Mouse (Mus musculus) retina, postnatal 1 day (tissue): ENCODE measurements around the gene Rptor.
A peak's percentile ranks its signal among the peaks of the same experiment; 100 is the strongest.

ENCODE experiments used
- DNase-seq: peaks from one replicate; pipeline ENCODE4 v3.0.0-alpha.2; 2012

Gene Rptor

DNA sequence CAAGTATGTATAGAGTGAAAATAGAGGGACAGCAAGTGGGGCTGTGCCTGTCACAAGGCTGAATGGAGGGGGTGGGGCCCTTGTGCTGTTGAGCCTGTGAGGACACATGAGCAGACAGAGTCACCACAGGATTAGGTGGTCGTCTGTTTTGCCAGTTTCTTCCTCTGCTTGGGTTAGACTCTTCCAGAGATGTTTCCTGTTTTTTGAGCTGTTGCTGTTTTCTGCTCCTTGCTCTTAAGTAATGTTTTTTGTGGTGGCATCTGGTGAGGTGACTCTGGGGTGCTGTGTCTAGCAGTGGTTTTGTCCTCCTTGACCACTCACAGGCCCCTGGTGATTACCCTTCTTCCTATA lies 90.2 kb downstream of the Rptor start:
- DNase-seq = no peak

DNA sequence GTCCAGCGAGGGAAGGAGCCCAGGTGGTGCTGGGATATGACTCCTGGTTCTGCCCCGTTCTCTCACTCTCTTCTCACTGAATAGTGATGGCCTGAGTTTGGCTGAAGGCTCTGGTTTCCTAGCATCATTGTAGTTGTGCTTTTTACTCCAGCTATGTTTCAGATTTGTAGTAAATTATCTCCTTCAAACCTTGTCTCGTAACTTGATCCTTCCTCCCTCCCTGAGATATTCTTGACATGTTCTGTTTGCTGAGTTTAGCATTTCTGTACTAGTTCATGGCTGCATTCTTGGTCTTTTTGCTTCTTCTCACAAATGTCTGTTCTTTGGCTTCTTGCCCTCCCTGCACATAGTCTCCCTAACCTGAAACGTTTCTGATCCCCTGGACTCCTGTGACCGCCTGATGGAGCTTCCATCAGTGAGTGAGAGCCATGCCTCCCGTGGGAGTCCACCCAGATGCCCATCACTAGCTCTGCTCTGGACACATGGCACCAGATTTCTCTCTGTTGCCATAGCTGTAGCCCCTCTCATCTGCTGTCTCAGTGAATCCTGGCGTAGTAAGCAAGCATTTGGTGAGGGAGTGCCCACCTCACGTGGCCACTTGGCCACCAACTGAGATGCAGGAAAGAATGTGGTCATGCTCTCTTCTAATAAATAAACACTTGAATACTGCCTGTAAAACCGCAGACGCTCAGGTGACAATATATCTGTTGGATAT lies 91.6 kb downstream of the Rptor start:
- no peak for DNase-seq

DNA sequence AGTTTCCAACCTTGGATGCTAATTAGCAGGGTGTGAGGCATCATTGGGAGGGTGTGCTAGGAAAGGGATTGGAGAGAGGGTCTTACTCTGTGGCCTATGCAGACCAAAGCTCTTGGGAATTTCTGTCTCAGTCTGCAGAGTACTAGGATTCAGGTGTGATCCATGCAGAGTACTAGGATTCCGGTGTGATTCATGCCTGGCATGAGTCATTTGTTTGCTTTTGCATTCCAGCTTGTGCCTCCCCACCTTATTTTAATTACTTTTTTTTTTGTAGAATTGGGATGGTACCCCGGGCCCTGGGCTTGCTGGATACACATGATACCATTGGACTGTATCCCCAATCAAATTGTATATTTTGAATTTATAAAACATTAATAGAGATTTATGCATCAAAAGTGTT lies 93.7 kb downstream of the Rptor start:
- DNase-seq = no peak

DNA sequence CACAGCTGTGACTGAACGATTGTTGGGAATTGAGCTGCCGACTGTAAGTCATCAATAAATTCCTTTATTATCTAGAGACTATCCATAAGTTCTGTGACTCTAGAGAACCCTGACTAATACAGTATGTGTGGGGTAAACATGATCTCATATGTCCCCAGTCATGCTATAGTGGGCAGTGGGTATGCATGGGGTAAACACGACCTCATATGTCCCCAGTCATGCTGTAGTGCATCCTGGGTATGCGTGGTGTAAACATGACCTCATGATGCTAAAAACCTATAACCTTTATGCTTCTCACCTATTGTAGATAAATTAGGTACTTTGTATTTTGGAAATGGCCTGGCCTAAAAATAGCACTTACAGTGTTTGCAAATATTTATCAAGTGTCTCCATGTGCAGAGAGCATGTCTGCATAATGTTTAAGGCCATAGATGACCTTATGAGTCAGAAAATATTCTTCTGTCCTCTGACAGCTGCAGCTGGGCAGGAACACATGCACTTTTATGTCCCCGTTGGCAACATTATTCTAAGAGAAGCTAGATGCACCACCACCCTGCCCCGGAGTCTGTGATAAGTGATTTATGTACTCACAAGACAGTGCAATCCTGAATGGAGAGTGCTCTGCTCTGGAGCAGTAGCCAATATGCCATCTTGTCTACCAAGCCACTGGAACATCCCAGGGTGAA lies 102.8 kb downstream of the Rptor start:
- no peak for DNase-seq

DNA sequence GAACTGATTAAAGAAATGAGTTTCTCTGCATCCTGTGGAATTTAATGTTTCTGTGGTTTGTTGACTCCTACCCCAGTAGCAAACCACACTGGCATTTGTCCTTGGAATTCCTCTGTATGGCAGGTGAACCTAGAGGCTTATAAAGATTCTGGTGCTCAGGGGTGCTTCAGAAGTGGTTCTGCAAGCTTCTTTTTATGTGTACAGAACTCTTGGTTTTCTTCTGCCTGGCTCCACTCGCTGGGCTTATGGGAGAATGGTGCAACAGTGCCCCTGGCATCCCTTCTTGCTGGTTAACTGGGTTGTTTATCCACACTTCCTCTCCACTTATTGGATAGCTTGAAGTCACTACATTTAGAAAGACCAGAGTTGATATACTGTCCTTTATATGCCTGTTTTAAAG lies 104.6 kb downstream of the Rptor start:
- DNase-seq = no peak

DNA sequence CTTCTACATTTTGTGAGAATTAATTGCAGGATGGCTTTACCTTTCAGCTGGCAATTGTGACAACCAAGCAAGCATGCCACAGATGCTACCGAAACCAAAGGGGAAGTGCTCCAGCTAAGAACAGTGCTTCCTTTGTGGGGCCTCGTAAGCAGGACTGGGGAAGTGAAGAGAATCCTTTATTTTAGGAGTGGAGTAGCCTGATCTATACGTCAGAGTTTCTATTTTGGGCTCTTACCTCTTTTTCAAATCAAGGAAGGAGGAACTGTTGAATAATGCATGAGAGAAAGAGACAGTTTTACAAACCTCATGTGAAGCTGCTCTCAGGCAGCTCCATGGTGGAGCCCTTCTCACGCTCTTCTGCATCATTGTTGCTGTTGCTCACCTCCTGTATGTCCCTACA lies 106.5 kb downstream of the Rptor start:
- DNase-seq = no peak

DNA sequence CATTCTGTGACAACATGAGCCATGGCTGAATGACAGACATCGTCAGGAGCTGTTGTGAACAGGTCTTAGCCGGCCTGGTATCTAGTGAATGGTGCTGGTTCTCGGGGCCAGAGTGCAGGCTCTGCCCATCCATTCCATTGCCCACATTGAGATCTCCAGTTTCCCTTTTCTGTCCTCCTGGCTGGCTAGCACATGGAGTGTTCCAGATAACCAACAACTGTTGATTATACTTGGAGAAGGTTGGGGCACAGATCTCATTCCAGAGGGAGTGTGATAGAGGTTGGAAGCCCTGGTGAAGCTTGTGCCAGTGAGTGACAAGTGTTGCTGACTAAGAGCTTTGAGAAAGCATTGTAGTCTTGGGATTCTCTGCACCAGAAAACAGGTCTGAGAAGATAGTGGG lies 107.6 kb downstream of the Rptor start:
- DNase-seq = no peak

DNA sequence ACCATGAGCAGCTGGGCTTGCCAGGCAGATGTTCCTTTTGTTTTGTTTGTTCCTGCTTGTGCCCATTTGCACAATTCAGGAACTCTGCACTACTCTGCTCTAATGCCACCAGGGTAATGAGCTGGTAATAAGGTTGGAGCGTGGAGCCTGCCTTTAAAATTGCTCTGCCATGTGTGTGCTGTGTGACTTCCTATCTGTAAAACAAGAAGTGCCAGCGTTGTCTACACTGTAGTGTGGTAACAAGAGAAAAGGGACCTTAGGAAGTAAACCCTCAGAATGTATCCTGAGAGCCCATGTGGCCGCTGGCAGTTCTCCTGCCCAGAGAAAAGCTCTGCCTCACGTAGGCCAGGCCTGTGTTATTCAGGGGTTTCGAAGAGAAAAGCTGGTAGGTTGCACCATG lies 108.1 kb downstream of the Rptor start:
- DNase-seq = no peak

DNA sequence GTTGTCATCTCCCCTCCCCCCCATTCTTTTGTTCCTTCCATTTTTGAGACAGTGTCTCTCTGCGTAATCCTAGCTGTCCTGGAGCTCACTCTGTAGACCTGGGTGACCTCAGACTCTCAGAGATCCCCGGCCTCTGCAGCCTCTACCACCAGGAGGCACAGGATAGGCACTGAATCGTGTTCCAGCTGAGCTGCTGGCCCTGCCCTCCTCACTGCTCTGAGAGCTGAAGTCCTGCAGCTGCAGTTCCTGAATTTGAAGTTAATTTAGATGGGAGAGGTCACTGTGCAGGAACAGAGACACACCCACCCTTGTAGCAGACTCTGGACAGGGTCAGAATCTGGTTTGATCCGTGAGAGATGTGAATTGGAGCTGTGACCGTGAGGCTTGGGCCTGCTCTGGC lies 112.7 kb downstream of the Rptor start:
- no peak for DNase-seq

DNA sequence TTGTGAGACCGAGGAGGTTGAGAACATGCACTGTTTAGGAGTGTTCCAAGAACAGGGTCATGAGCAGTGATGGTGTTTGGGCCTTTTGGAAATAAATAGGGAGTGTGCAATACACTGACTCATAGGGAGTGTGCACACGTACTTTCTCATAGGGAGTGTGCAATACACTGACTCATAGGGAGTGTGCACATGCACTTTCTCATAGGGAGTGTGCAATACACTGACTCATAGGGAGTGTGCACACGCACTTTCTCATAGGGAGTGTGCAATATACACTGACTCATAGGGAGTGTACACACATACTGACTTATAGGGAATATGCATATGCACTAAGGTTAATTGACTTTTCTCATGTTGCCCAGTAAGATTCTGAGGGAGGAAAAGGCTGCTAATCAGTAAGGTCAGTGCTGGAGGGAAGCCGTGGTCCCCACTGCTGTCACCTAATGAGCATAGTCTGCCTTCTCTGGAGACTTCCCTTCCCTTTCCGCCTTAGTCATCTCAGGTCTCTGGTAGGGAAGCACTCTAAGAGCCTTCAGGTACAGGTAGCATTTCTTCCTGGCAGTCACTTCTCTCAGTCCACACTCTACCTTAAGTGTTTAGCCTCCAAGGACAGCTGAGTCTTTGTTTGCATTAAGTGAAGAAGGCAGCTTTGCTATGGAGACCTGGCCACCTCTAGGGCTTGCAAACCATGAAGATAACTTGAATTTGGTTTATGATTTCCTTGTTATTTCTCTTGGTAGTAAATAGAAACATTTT lies 113.3 kb downstream of the Rptor start:
- DNase-seq = no peak

DNA sequence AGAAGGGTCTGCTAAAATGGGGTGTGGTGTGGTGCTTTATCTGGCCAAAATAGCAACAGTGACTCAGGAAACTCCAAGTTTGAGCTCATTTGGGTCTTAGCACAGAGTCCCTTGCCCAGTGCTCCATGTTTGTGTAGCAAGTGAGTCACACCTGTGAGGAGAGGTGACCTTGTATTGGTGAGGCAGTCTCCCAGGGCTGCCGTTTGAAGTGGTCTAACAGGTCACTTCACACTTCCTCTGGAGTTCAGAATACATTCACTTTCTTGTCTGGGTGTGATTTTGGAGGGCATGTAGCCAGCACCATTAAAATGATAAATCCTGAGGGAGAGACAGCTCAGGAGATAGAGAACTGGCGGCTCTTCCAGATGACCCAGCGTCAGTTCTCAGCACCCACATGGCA lies 115.4 kb downstream of the Rptor start:
- DNase-seq = no peak

DNA sequence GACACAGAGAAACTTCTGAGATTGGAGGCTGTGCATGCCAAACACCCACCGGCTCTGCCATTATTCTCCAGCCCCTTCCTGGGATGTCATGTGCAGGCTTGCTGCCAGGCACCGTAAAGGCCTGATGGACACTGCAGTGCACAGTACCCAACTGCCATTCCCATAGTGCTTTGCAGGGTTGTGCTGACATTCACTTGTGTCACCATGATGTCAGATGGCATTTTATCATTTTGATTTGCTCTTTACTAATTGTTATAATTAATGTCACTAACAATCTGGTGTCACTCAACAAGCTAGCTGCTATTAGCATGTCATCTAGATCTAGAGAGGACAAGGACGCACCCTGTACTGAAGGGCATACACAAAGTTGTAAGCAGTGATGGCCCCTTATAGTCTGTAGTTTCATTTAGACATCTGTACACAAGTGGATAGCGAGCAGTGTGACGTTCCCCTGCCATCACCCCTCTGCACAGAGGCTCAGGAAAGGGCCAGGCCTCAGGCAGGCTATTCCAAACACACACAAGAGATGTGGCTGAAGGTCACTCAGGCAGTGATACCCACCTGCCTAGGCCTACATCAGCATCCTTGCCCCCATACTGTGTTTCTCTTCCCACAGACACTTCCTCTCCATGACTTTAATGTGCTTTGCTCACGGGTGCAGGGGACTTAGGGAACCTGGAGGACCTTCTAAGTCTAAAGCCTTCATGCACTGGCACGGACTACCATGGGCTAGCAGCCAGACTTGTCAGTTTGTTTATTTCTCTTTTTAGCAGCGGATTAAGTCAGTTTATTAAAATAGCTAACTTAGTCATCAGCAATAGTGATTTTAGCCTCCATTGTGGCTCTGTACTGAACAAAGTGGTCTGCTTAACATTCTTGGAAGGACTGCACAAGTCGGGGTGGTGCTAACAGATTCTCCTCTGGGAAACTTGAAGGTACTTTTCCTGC lies 117.7 kb downstream of the Rptor start:
- peak; percentile 88 for DNase-seq

DNA sequence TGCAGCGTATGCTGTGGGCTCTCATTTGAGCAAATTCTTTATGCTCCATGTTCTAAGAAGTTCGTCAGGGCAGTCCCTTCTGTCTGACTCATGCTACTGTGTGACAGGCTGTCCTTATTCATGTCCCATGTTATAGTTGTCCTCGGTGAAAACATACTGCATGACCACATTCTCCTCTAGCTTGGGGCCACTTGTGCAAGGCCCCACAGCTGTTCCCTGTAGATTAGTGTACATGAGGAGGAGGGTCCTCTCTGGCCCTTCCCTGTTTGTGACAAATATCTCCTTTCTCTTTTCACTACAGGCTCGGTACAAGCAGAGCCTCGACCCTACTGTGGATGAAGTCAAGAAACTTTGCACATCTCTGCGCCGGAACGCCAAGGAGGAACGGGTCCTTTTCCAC lies 122.0 kb downstream of the Rptor start:
- no peak for DNase-seq

DNA sequence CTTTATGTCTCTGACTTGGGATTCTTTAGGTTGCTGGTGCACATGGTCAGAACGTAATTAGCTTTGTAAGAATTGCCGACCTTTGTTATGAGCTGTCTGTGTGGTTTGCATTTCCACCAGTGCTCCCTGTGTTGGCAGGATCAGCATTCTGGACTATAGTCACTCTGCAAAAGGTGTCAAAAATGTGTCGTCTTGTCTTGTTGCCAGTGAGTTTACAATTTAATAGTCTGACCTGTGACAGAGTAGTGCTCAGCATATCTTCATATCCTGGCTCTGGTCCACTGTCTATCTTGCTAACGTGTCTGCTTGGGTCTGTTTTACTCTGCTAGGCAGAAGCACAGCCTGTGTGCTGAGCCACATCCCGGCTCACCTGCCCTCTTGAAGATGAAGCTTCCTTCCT lies 128.7 kb downstream of the Rptor start:
- no peak for DNase-seq

DNA sequence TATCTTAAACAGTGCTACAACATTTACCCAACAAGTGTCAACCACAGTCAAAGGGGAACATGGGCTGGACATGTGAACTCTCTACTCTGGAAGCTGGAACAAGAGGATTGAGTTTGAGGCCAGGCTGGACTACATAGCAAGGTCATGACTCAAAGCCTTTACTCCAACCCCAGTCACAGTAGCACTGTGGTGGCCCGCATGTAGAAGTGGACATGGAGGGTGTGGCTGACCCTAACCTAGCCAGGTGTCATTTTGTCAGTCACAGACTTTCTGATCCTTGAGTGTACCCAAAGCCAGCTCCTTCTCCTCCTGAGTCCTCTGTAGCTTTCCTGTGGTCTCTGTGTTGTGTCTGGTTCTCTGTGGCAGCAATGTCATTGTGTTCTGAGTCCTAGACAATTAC lies 129.7 kb downstream of the Rptor start:
- no peak for DNase-seq

DNA sequence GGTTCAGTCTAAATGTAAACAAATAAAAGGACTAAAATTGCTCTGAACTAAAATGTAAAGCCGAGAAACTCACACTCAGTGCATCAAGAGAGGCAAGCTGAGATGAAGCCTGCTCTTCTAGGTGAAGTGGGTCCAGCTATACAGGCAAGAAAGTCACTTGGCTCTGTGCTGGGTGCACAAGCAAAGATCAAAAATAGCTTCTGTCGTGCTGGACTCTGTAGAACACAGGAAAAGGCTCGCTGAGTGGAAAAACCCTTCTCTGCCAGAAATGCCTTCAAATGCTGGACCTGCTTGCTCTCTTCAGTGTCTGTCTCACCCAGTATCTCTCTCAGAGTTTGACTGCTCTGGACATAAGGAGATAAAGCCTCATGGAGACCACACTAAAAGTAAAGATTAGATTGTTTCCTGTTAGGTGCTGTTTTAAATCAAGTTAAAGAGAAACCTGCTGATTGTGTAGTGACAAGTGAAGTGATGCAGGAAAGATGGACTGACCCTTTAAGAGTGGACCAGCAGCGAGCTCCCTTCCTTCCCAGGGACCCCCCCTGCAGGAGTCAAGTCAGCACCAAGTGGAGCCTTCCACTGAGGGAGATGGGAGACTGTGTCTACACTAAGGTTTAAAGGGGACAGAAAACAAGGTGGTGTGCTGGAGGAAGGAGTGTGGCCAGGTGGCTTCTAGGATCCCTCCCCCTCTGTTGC lies 130.4 kb downstream of the Rptor start:
- DNase-seq = no peak

DNA sequence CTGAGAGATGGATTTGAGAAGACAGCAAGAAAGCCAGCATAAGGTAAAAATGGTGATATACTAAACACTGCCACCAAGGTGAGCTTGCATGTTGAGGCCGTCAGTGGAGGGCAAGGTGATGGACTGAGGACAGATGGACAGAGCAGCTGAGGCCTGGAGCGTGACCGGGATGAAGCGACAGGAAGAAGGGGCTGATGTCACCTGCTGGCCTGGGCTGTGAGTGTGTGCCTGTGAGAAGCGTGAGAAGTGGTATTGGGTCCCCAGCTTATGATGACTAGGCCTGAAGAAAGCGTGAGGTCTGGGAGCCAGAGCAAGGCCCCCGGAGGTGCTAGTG lies 130.9 kb downstream of the Rptor start:
- no peak for DNase-seq

DNA sequence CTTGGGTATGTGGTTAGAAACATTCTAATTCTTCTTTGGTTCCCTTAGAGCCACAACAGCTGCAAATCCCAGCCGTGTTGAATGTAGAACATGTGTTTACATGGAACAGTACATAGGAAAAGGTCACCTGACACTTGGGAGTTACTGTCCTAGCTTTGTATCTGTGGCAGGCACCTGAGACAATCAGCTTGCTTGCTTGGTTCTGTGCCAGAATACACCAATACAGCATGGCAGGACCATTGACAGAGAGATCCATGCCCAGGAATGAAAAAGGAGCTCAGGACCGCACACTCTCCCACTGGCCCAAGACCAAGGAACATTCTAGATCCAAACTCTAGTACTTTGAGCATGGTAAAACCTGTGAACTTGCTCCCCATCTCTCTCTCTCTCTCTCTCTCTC lies 132.4 kb downstream of the Rptor start:
- no peak for DNase-seq

DNA sequence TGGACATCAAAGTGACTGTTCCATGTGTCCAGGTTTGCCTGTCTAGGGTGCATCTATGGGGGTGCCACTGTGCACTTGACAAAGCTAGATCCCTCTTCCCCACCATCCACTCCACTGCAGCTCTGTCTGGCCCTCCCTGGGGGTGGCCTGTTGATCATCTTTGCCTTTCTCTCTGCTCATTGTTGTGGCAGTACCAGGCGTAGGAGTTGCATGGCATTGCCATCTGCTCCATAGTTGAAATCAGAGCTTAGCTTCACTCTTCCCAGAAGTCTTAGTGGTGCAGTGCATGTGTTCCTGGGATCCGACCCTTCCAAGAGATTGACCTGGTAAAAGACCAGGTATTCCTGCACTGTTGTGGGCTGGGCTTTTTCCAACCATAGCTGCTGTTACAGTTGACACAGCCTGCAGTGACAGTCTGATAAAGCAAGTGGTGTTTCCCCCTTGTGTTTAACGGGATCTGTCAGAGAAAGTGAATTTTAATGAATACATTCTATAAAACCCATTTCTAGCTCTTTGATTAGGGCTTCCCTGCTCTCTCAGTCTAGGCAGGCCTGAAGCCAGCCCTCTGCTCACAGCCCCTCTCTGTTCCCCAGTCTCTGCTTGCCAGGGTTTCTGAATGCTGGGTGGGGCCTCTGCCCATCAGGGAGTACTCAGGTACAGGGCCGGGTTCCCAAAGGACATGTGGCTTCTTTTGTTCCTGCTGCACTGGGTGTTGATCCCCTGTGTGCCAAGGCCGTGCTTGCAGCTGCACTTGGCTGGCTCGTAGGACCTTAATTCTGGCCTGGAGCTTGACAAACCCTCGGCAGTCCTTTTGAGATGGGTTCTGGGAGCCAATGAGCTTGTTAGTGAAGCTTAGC lies 136.5 kb downstream of the Rptor start:
- DNase-seq = peak; percentile 20

DNA sequence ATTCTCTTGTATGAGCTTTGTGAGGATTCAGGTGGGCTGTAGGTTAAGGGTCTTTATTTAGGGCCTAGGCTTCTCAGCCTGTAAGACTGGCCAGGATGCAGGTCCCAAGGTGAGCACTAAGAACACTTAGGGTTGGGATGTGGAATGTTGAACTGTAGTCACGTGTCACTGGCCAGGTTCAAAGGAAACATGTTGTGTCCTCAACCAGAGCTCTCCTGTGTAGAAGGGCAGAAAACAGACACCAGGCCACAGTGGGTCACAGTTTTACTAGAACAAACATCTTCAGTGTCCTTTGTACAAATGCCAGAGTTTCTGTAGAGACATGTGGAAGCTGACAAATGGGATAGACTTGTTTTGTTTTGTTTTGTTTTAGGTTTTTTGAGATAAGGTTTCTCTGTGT lies 138.7 kb downstream of the Rptor start:
- DNase-seq = no peak

DNA sequence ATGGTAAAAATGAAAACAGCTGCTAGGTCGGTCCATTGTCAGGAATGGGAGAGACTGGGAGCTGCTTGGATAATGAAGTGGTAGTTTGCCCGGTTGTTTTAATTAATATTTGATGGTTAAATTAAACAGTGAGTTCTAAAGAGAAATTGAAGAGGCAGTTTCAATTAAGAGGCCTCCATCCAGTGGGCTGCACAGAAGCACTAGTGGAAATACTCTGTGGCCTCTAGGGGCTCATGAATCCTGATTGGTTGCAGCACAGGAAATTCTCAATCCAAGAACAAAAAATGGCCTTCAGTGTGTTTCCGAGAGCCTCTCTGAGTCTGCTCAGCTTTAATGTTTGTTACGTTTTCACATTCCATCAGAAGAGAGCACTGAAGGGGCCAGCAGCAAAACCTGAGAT lies 141.7 kb downstream of the Rptor start:
- no peak for DNase-seq

DNA sequence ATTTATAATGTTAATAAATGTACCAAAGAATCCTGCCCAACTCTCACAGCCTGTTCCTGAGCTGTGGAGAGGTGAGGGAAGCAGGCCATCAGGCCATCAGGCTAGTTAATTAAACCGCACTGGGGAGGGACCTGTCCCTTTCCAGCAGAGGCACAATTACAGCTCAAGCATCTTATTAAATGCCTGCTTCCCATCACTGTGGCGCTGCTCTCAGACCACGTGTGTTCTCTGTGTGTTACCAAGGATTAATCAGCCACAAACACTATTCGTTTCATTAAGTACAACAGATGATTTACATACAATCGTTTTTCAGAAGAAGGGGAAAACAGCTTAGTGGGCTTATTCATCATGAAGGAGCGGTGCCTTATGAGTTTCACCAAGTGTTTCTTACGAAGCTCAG lies 142.6 kb downstream of the Rptor start:
- peak; percentile 37 for DNase-seq
